Mouse (Mus musculus) cerebellum, adult 8-10 months (tissue): ENCODE measurements at regions not wholly inside any gene's neighbourhood (a gene's known extent, or its start where the extent isn't known, plus 50 kb on each side); places are given as distances from the start of the nearest gene placed in this dataset.

Experiments used
- DNase-seq: peaks from one replicate; pipeline ENCODE4 v3.0.0; 2022

- no peak for DNase-seq
Observed at GRCm38 (mm10) chr9:118416032-118416431, 62.0 kb upstream of the Eomes start.

- no peak for DNase-seq
Observed at GRCm38 (mm10) chr9:118416475-118416874, 61.5 kb upstream of the Eomes start.

- no peak for DNase-seq
Observed at GRCm38 (mm10) chr9:118424344-118424743, 53.7 kb upstream of the Eomes start.
